Mouse (Mus musculus) kidney, postnatal 14 days (tissue): ENCODE measurements around the gene 2810006K23Rik.
"Not testable (repeated sequence)": the region's sequence is repeated elsewhere in the genome, so short reads cannot be mapped to it uniquely, and the experiment has no call there.

Source experiments
- DNase-seq: peaks from one replicate; pipeline ENCODE4 v3.0.0; 2022; ENCODE audit warnings: mixed read lengths

Gene 2810006K23Rik

DNA sequence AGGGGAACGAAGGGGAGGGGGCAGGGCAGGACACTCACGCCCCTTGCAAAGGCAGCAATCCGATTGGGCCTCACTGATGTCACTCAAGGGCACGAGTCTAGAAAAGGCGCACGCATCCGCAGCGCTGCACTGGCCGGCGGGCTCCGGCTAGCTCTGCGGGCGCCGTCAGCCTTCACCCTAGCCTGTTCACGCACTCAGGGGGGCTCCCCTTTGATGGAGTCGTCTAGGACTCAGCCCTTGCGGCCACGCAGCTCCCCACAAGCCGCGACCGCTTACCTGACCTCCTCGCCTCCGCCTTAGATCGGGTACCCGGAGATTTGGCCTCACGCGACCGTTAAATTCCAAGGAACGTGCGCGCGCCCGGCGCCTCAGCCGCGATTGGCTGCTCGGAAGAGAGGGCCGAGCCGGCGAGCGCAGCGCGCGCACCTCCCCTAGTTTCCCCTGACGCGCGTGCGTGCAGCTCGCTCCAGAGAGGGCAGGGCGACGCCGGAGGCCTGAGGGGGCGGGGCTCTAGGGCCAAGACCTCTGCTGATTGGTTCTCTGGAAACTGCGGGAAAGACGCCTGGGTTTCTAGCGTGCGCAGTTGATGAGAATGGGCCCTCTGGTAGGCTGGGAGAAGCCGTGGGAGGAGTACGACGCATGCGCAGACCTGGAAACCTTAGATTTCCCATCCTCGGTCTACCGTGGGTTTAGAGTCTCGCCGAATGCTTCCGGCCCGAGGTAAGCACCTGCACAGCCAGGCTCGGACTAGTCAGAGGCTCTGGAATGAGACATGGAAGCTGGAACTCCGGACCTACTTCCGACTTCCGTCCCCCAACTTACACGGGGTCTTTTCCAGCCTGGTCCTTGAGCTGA lies at the start of gene 2810006K23Rik, which contains the start of gene Mphosph9:
Gene 2810006K23Rik (plus strand): TSS at position 580 of the 855 bp plus-strand sequence.
Gene Mphosph9 (minus strand): TSS at position 463 of the 855 bp plus-strand sequence.
- peak; percentile 100 for DNase-seq

DNA sequence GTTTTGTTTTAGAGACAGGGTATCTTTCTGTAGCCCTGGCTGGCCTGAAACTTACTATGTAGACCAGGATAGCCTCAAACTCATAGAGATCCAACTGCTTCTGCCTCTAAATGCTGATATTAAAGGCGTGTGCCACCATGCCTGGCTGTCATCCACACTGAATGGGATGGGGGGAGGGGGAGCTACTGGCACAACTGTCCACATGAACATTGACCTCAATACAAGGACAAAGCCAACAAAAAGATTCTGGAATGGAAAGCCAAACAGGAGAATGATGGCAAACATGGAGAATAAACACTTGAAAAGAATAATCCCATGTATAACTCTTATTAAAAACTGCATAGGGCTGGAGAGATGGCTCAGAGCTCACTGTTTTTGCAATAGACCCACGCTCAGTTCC lies 45.0 kb upstream of the 2810006K23Rik start:
- DNase-seq, result no peak

DNA sequence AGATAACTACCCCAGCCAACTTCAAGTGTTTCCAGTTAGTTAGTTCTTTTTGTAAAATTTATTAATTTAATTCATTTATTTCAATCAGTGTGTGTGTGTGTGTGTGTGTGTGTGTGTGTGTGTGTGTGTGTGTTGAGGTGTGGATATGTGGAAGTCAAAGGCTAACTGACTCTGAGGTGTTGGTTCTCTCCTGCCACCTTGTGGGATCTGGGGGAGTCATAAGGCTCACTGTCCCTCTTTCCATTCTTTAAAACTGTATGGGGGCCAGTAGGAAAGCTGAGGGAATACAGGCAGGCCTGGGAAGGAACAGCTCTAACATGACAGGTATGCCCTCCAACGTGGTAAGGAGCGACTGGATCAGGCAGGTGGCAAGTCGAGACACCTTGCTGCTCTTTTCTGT lies 43.6 kb upstream of the 2810006K23Rik start:
- DNase-seq, result peak; percentile 23

DNA sequence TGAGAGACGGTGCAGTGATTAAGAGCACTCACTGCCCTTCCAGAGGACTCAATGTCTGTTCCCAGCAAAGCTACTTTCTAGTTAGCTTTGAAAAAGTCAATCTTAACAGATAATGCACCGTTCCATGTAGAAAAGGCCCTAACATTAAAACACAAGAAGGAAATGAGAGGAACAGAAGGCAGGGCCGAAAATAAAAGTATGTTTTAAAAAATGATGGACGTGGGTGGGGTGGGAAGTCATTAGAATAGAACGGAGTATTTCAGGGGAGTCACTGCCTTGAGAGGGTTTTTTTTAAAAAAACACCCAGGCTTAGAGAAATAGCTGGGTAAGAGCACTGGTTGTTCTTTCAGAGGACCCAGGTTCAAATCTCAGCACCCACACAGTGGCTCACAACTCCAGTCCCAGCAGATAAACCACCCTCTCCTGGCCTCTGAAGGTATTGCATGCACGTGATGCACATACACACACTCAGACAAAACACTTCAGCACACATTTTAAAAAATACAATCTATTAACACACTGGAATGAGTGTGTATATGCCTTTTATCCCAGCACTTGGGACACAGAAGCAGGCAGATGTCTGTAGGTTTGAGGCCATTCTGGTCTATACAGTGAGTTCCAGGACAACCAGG lies 40.2 kb upstream of the 2810006K23Rik start:
- DNase-seq, result no peak

GRCm38 (mm10) chr5:124290216-124290615 lies 37.7 kb upstream of the 2810006K23Rik start:
- no peak for DNase-seq

DNA sequence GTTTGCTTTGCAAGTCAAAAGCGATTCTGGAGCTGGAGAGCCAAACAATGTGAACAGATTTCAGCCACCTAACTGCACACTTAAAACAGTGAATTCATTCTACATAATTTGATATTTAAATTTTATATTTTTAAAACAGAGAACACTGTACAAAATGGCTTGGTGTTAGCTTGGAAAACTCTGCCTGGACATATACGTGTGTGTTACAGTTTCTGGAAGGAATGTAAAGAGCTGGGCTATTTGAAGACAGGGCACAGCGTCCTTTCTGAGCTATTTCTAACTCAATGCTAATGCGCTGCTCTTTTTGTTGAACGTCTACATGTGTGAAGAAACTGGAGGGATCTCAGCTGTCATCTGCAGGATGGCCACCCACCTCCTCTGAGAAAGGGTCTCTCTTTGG lies 33.9 kb upstream of the 2810006K23Rik start:
- DNase-seq, result no peak

- no peak for DNase-seq
These were observed 31.4 kb upstream of the 2810006K23Rik start for GRCm38 (mm10) chr5:124296475-124296874.

- DNase-seq, result not testable (repeated sequence)
These were observed 28.6 kb upstream of the 2810006K23Rik start for GRCm38 (mm10) chr5:124299307-124299706.

DNA sequence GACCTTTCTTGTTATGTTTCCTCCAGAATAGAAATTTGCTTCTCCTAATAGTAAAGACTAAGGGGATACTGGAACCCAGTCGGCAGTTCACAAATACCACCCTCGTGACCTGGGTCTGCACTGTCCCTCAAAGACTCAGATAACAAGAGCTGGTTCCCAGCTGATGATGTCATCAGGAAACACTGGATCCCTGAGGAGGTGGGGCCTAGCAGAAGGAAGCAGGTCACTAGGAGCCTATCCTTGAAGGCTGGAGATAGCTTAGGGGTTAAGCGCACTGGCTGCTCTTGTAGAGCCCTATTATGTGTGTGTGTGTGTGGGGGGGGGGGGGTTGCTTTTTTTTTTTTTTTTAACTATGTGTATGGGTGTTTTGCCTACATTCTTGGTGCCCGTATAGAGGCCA lies 27.8 kb upstream of the 2810006K23Rik start:
- no peak for DNase-seq

GRCm38 (mm10) chr5:124302853-124303252 lies 25.0 kb upstream of the 2810006K23Rik start:
- DNase-seq, result not testable (repeated sequence)

DNA sequence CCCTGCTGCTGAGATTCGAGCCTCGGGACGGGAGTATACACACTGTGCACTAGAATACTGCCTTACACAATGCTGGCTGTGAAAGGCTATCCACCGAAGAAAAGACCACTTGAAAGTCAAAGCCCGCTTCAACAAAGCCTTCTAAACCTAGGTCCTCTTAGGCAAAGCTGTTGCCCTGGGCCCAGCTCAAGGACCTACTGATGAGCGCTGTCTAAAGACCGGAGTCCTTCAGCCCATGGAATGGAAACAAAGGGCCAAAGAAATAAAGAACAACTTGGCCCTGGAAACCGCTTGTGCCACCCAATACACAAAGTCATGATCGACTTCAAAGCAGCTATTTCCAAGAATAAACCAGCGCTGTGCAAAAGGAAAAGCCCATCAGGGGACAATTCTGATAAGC lies 18.7 kb upstream of the 2810006K23Rik start:
- DNase-seq, result no peak

DNA sequence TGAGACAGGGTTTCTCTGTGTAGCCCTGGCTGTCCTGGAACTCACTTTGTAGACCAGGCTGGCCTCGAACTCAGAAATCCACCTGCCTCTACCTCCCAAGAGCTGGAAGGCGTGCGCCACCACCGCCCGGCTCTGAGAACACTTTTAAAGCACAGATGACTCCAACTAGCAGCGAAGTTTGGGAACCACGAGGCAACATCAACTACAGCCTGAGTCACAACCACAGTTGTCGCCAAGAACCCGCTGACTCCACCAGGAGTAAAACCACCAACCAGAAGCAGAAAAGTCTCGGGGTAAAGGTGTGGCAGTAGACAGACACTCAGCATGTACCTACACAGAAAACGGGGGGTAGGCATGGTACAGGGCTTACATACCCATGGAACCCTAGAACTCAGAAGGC lies 17.8 kb upstream of the 2810006K23Rik start:
- no peak for DNase-seq

DNA sequence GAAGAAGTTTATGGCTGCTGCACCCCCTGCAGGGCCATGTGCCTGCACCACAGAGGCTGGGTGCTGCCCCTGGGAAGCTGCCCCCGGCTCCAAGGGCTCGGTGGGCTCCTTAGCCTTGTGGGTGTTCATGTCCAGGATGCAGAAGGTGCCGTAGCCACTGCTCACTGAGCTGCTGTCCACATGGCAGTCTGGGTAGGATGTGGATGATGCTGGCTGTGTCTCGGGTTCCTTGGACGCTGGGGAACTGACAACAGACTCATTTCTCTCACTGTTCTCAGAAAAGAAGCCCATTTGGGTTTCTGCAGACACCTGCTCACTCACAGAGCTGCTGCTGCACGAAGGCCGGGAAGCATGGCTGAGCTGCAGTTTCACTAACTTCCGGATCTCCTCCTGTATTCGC lies 12.4 kb upstream of the 2810006K23Rik start:
- no peak for DNase-seq

DNA sequence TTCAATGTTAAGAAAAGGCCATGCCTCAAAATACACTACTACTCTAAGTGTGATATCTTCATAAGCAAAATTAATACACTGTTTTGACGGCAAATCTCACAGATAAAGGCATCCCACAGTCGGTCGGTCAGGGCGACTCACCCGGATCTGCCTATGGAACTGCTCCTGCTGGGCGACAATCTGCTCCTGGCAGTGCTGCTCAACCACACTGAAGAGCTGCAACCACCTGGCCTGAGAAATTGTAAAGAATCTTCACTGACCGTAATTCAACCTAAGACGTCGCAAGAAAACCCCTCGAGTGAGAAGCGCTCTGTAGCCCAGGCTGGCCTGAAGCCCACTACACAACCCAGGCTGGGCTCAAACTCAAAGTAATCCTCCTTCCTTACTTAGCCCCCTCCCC lies 11.9 kb upstream of the 2810006K23Rik start:
- DNase-seq, result no peak

- DNase-seq, result no peak
These were observed 10.2 kb upstream of the 2810006K23Rik start for GRCm38 (mm10) chr5:124317648-124318047.

GRCm38 (mm10) chr5:124326829-124327228 lies 1.1 kb upstream of the 2810006K23Rik start:
- DNase-seq, result no peak

- DNase-seq, result no peak
These were observed 2.2 kb downstream of the 2810006K23Rik start for GRCm38 (mm10) chr5:124330086-124330485.

DNA sequence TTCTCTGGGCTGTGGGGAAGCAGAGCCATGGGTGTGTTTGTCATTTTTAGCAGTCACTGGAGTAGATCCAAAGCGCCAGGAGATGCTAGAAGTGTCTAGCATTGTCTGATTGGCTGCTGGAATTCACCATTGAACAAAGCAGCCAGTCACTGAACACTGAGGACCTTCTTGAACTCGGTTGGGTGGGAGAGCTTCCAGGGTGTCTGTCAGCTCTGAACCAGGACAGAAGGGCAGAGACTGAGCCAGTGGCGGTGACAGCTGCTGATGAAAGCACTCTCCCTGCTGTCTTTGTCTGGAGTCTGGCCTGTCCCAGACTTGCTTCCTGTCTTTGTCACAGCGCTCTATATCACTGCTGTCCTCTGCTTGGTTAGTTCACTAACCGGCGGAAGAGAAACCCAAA lies 6.5 kb downstream of the 2810006K23Rik start:
- DNase-seq, result peak; percentile 83

GRCm38 (mm10) chr5:124337103-124337502 lies 9.2 kb downstream of the 2810006K23Rik start:
- DNase-seq, result no peak

DNA sequence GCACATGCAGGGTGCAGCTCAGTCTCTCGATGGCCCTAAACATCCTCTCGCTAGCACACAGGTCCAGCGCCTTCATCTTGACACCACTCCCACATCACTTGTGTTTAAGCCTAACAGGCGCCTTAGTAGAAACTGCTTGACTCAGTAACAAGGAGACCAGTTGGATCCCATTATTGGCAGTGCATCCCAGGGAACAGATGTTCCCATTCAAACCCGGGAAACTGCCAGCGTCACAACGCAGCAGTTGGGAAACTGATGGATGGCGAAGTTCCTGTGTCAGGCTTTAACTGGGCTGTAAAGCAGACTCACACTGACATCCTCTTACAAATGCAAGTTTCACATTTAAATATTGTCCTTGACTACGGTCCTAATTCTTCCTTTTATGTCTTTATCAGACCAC lies 10.0 kb downstream of the 2810006K23Rik start:
- DNase-seq, result peak; percentile 77

DNA sequence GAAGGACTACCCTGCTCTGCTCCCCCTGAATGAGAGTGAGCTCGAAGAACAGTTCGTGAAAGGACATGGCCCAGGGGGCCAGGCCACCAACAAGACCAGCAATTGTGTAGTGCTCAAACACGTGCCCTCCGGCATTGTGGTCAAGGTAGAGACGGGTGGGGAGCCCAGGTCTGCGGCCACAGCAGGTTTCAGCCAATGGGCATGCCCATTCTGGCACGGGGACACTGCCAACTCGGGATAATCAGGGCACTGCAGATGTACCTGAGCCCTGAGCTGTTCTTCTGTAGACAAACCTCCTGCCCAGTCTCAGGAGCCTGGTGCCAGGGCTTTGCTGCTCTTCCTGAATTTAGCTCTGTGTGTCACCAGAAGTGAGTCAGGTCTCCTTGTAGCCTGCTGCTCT lies 10.9 kb downstream of the 2810006K23Rik start:
- DNase-seq, result no peak

GRCm38 (mm10) chr5:124341753-124342339 lies 14.0 kb downstream of the 2810006K23Rik start:
- DNase-seq, result peak; percentile 49

DNA sequence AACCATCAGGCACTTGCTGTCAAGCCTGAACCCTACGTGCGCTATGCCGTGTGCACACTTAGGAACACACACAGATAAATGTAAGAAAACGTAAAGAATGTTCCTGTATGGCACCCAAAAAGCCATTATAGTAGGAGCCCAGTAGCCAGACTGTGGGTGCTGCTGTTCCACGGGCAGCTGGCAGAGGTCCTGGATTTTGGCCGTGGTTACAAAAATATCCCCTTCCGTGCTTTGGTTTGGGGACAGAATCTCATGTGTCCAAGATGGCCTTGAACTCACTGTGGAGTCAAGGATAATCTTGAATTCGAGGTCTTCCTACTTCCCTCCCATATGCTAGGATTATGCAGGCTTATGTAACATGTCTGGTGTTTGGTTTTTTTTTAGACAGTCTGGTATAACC lies 15.0 kb downstream of the 2810006K23Rik start:
- DNase-seq, result no peak

DNA sequence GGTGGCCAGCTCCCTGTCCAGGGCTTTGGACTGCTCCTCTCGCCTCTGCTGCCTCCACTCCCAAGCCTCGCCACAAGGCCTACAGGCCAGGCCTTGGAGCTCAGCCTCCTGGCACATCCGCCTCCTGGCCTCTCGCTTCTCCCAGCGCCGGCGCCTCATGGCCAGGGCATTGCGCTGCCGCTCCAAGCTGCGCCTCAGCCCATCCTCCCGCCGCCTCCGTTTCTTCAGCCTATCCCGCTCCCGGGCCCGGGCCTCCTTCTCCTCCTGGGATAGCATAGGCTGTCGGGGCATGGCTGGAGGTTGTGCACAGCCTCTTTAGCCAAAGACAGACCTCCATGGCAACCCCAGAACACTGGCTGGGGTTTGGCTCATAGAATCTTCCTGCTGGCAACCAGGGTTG lies 21.3 kb downstream of the 2810006K23Rik start:
- DNase-seq, result no peak
